Mouse (Mus musculus): ENCODE measurements around the gene Bola3.

Gene Bola3

DNA sequence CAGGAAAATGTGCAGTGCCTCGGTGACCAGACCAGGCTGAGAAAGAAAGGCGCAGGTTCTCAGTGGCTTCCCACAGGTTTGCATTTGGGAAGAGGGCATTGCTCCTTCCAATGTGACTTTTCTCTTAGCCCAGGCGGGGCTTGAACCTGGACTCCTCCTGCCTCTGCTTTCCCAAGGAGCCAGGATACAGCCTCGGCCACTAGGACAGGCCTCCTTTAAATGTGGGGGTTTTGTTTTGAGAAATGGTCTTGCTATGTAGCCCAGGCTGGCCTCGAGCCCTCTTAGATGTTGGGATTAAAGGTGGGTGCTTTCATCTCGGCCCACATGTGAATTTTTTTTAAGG lies 22.6 kb upstream of the Bola3 start:
- POLR2A ChIA-PET = interaction anchor here (0.5 to 9.1 kb wide), 80 partner anchors 9 to 505 kb away, joined by 3 to 182 read pairs (median 4); partner anchors contain the start of genes Wbp1 (in 3 of the 4), Aup1 (in 2 of the 4), Dguok (in 2 of the 4) and Paip2b (in 2 of the 4)
- CTCF ChIA-PET = interaction anchor here in 3 of 4 experiments (0.5 to 2.4 kb wide), 18 partner anchors 9 to 734 kb away, joined by 3 to 33 read pairs (median 4); partner anchors contain the start of gene Dctn1 (in 1 of the 3)

DNA sequence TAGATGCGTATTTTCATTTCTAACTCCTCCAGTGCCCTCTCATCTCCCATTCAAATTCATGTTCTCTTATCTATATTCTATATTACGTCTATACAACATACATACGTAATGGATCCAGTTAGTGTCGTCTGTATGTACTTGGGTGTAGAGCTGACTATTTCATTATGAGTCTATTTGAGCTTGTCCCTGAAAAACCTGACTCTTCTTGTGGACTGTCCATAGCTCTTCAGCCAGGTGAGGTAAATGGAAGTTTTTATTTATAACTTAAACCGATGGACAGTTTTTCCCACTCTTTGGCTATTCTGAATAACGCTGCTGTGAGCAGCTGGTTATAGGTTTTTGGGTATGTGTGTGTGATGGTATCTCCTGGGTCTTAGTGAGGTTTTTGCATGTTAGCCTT lies 22.2 kb upstream of the Bola3 start:
- POLR2A ChIA-PET = interaction anchor here (0.6 to 9.1 kb wide), 27 partner anchors 9 to 355 kb away, joined by 3 to 182 read pairs (median 6); partner anchors contain the start of genes Bola3 (in 1 of the 4), Dguok (in 1 of the 4), Stambp (in 1 of the 4) and Wbp1 (in 1 of the 4)
- CTCF ChIA-PET = interaction anchor here in 2 of 4 experiments (0.6 to 2.4 kb wide), 5 partner anchors 10 to 330 kb away, joined by 3 to 12 read pairs (median 4); partner anchors contain the start of gene Dctn1 (in 1 of the 2)

DNA sequence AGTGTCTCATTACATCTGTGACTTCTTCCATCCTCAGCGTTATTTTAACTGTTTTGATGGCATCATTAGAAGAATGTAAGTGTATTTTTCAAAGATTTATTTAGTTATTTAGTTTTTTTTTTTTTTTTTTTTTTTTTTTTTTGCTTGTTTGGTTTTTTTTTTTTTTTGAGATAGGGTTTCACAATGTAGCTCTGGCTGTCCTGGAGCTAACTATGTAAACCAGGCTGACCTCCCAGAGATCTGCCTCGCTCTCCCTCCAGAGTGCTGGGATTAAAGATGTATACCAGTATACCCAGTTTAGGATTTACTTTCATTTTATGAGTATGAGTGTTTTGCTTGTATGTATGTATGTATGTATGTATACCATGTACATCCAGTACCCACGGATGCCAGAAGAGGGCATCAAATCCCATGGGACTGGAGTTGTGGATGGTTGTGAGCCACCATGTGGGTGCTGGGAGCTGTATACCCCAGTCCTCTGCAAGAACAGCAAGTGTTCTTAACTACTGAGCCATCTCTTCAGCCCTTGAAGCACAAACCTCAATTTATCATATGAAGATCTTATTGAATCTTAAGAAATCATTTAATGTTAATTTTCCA lies 21.3 kb upstream of the Bola3 start:
- POLR2A ChIA-PET = interaction anchor here (0.6 to 9.1 kb wide), 12 partner anchors 10 to 1741 kb away, joined by 3 to 182 read pairs (median 6); no protein-coding TSS in a partner anchor
- CTCF ChIA-PET = interaction anchor here in 1 of 4 experiments (0.9 to 2.4 kb wide), 2 partner anchors 11 to 15 kb away, joined by 3 to 11 read pairs; no protein-coding TSS in a partner anchor

DNA sequence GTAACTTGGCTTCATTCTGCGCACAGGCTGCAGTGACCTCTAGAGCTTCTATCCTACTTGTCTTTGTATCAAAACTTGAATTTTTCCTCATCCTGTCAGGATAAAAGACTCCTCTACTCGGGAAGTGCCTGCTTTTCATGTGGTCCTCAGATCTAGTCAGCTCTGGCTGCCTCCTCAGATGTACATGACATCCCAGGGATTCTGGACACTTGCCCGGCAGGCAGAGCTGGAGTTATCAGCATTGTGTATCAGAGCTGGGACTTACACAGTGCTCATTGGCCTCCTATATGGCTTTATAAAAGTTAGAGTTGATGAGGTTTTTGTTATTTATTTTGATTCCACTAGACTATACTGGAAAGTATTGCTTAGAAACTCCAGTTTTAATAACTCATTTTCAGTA lies 7.6 kb upstream of the Bola3 start:
- ChIA-PET POLR2A (interaction anchor here (1.4 to 6.6 kb wide), 8 partner anchors 9 to 25 kb away, joined by 4 to 43 read pairs (median 18); partner anchors contain the start of genes Mob1a (in 3 of the 4) and Mthfd2 (in 3 of the 4)), CTCF (no interaction called here)

DNA sequence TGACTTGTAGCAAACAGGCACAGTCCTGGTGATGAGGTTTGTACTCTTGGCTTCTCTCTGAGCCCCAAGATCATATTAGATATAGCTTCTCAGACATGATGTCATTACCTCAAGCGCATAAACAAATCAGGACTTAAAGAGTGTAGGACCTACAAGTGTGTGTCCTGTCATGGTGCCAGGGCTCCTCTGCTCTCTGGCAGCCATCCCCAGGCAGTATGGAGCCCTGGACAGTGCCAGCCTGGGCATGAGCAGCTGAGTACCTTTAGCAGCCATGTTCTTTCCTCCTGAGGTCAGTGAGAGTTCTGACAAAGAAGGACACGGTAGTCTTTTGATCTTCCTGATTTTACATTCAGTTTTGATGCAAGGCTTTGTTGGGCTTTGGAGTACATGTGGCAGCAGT lies 6.0 kb upstream of the Bola3 start:
- CTCF ChIA-PET = interaction anchor here in 2 of 4 experiments (1.0 to 1.3 kb wide), 2 partner anchors 15 to 17 kb away, joined by 3 read pairs; partner anchors contain the start of genes Mob1a (in 1 of the 2) and Mthfd2 (in 1 of the 2)
- POLR2A ChIA-PET = interaction anchor here in 2 of 4 experiments (0.9 to 6.6 kb wide), 4 partner anchors 15 to 26 kb away, joined by 3 to 27 read pairs (median 12); partner anchors contain the start of genes Mob1a (in 2 of the 2) and Mthfd2 (in 2 of the 2)

DNA sequence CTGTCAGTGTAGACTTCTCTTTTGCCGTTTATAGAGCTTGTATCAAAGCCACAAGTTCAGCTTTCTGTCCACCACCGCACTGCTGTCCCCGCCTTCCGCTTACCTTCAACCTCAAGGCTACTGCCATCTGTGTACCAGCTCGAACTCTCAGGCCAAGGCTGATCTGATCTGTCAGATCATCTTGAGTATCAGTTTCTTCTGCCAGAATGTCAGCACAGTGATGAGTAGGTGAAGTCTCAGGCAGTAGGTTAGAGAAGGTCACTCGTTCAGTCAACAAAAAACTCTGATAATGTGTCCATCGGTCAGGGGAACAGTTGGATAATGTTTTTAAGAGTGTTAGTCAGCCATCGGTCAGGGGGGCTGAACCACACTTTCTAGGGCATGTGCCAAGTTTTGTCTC lies 3.7 kb upstream of the Bola3 start:
- POLR2A ChIA-PET = interaction anchor here in 2 of 4 experiments (1.3 to 6.6 kb wide), 3 partner anchors 15 to 19 kb away, joined by 3 to 21 read pairs (median 7); partner anchors contain the start of genes Mob1a (in 2 of the 2) and Mthfd2 (in 2 of the 2)
- CTCF ChIA-PET = interaction anchor here in 1 of 4 experiments (1.1 kb wide), 1 partner anchor 19 kb away, joined by 3 read pairs; the partner anchor contains the start of genes Mob1a and Mthfd2

DNA sequence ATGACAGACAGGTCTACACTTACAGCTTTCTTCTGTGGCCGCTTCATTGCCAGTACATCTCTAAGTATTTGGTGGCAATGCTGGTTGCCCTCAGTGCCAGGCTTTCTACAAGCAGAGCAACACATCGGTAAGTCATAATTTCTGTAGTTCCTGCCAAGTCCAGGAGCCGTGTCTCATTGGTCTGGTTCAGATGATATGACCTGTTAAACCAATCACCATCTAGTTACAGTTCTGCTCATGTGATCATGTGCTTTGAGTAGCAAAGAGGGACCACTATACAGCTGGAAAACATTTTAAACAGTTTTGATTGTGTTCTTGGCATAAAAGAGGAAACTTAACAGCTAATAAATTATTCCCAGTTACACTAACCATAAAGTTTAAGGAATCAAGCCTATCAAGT lies 1.0 kb upstream of the Bola3 start:
- ChIA-PET CTCF (interaction anchor here in 1 of 4 experiments (0.6 kb wide), 2 partner anchors 163 to 194 kb away, joined by 6 to 8 read pairs; no protein-coding TSS in a partner anchor), POLR2A (interaction anchor here in 2 of 4 experiments (0.6 to 2.9 kb wide), 7 partner anchors 9 to 120 kb away, joined by 3 to 14 read pairs (median 4); partner anchors contain the start of genes Mob1a (in 1 of the 2) and Mthfd2 (in 1 of the 2))

DNA sequence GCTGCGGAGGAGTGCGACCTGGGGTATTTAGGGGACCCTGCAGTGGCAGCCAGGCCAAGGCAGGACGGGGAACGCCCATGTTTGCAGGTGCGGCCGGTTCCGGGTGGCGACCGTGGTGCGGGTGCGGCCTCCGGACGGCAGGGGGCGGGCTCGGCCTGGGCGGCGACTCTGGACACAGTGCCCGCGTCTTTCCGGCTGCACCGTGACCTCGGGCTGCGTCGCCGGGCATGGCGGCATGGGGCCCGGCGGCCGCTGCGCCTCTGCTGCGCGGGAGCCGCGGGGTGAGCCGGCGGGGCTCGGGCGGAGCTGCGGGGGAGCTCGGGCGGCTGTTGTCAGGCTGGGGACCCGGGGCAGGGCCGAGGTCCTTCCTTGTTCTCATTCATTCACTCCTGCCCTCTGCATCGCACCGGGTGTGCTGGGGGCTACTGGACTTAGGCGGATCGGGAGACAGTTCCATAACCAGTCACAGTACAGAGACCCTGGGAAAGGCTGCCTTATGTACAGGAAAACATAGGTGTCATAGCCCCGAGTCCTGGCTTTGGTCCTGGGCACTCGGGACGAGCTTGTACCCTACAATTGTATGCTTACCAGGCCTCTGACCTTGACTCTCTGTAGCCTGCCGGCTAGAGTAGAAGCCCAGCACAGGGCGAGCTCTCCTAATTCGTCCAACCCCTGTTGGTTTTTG lies 469 bp downstream of the Bola3 start:
- ChIA-PET POLR2A (interaction anchor here (0.6 to 3.2 kb wide), 21 partner anchors 9 to 897 kb away, joined by 3 to 15 read pairs (median 4); partner anchors contain the start of genes Mob1a (in 3 of the 4), Mthfd2 (in 3 of the 4), Ccdc142 (in 1 of the 4) and Dguok (in 1 of the 4)), CTCF (interaction anchor here in 1 of 4 experiments (0.8 to 0.9 kb wide), 3 partner anchors 10 to 129 kb away, joined by 3 read pairs; no protein-coding TSS in a partner anchor)

DNA sequence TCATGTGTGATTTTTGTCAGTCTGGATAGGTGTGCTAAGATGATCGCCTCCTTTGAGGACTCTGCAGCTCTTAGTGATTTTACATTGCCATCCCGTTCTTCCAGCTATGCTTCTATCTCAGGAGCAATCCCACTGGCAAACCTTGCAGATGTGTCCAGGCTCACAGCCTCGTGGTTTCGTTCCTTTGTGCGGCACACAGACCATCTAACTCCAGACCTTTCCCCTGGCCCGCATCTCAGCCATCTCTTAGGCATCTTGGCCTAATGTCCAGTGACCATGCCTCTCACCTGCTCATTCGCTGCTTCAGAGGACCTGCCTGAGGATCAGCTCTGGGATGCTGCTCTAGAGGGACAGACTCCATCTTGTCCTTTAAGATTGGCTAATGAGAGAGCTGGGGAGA lies 1.2 kb downstream of the Bola3 start:
- ChIA-PET CTCF (interaction anchor here in 2 of 4 experiments (0.7 to 0.9 kb wide), 4 partner anchors 9 to 150 kb away, joined by 3 to 9 read pairs (median 3); no protein-coding TSS in a partner anchor), POLR2A (interaction anchor here in 3 of 4 experiments (0.6 to 3.2 kb wide), 22 partner anchors 9 to 896 kb away, joined by 3 to 15 read pairs (median 4); partner anchors contain the start of genes Mob1a (in 2 of the 3), Mthfd2 (in 2 of the 3), Ccdc142 (in 1 of the 3) and Dguok (in 1 of the 3))

DNA sequence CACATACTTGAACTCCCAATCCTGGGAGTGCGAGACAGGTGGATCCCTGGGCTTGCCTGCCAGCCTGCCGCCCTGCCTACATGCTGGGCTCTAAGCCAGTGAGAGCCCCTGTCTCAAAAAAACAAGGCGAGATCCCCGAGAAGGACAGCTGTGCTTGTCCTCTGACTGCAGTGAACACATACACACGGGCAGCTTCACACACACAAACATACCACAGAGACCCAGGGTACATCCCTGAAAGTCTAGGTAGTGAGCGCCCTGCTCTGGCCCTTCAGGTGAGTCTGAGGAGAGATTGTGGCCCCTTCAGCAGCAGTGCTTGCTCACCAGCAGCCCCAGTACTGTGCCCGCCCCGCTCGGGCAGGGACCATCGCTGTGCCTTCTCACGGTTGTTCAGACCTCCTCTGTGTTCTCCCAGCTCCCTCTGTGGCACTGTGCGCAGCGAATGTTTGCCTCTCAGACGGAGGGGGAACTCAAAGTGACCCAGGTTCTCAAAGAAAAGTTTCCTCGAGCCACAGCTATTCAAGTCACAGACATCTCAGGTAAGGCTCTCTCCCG lies 2.0 kb downstream of the Bola3 start:
- ChIA-PET CTCF (interaction anchor here in 1 of 4 experiments (0.7 kb wide), 1 partner anchor 149 kb away, joined by 9 read pairs; no protein-coding TSS in a partner anchor), POLR2A (interaction anchor here in 2 of 4 experiments (0.6 to 3.2 kb wide), 9 partner anchors 10 to 312 kb away, joined by 3 to 15 read pairs (median 5); no protein-coding TSS in a partner anchor)

DNA sequence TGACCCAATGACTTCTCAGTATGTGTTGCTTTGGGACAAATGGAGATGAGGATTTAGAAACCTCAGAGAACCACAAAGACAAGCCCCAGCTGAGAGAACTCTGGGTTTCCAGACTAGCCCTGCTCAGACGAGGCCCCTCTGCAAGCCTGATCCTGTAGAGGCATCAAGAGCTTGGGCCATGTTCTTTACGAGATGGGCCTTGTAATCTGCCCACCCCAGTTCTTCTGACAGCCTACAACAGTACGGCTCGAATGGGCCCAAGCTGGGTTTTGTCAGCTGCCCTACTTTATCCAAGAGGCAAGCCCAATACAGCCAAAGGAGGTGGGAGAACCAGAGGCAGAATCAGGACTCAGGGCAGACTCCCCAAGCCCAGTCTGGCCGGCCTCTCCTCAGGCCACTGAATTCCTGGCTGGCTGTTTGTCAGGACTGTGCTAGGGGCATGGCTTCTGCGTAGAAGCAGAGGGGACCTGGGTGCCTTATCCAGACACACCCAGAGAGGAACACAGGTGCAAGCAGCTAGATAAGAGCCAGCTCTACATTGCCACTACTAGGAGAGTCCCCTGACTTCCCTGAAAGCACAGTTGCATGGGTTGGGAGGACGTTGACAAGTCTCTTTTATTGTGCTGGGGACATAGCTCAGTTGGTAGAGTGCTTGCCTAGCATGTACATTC lies 2.7 kb downstream of the Bola3 start:
- POLR2A ChIA-PET = interaction anchor here in 3 of 4 experiments (0.5 to 3.2 kb wide), 11 partner anchors 11 to 300 kb away, joined by 3 to 15 read pairs (median 4); partner anchors contain the start of gene Dguok (in 1 of the 3)
- CTCF ChIA-PET = interaction anchor here in 1 of 4 experiments (1.1 kb wide), 1 partner anchor 444 kb away, joined by 3 read pairs; the partner anchor contains the start of gene Nagk

DNA sequence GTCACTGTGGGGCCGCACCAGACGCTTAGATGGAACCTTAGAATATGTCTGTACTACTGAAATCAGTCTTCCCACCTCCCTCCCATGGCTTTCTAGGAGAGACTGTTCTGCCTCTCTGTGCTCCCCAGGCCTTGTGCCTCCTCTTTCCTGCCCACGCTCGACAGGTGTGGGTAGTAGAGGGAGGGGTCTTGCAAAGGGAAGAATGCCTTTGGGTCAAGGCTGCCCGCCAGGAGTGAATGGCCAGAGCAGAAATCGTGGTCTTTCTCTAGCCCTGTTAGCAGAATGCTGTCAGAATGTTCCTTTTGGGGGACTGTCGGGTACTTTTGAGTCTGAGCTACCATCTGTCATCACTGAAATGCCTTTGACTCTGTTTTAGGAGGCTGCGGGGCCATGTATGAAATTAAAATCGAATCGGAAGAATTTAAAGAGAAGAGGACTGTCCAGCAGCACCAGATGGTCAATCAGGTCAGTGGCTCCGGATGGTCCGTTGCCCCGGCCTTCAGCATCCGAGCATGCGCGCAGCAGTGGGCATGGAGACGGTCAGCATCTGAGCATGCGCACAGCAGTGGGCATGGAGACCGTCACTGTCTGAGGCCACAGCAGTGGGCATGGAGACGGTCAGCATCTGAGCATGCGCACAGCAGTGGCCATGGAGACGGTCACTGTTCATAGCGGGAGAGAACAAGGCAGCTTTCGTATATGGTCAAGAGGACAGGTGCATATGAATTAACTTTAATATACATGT lies 3.9 kb downstream of the Bola3 start:
- POLR2A ChIA-PET = interaction anchor here in 3 of 4 experiments (0.7 to 1.7 kb wide), 4 partner anchors 19 to 154 kb away, joined by 3 to 5 read pairs (median 3); partner anchors contain the start of genes Dguok (in 1 of the 3), Mob1a (in 1 of the 3) and Mthfd2 (in 1 of the 3)
- CTCF ChIA-PET = no interaction called here

DNA sequence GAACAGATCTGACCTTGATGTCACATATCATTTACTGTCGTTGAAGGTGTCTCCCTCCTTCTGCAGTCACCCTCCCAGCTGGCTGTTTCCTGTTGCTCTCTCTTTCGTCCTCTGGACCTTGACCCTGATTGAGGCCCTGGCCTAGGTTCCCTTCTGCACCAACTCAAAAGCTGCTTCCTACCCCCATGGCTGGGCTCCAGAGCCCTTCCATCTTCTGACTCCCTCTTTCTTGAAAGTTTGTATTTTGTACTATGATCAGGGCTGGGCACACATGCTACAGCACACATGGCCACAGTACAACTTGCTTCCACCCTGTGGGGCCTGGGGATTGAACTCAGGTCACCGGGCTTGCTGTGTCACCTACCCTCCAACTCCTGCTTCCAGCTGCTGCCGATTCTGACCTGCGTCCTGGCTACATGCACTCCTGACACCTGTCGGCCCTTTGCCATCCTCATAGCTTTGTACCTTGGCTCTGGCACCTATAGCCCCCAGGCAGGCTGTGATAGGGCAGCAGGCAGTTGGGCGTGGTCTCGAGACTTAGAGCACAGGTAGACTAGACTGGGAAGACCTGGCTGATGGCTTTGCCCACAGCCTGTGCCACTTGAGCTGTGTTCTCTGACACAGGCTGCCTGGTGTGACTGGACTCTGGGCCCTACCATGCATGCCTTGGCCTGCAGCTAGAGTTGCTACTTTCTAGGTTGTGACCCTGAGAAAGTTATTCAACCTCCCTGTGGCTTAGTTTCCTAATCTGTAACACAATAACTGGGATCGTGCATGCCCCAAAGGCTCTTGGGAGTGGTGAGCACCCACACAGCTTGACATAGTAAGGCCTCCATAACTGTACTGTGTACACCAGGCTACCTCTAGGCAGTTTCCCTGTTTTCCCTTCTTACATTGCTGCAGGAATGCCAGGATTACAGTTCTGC lies 6.2 kb downstream of the Bola3 start:
- ChIA-PET POLR2A (interaction anchor here in 2 of 4 experiments (0.6 to 1.7 kb wide), 6 partner anchors 28 to 260 kb away, joined by 3 to 6 read pairs (median 4); partner anchors contain the start of genes Dguok (in 2 of the 2) and Mob1a (in 1 of the 2)), CTCF (interaction anchor here in 2 of 4 experiments (0.7 to 1.1 kb wide), 5 partner anchors 29 to 318 kb away, joined by 3 to 4 read pairs (median 4); partner anchors contain the start of gene Dguok (in 1 of the 2))

DNA sequence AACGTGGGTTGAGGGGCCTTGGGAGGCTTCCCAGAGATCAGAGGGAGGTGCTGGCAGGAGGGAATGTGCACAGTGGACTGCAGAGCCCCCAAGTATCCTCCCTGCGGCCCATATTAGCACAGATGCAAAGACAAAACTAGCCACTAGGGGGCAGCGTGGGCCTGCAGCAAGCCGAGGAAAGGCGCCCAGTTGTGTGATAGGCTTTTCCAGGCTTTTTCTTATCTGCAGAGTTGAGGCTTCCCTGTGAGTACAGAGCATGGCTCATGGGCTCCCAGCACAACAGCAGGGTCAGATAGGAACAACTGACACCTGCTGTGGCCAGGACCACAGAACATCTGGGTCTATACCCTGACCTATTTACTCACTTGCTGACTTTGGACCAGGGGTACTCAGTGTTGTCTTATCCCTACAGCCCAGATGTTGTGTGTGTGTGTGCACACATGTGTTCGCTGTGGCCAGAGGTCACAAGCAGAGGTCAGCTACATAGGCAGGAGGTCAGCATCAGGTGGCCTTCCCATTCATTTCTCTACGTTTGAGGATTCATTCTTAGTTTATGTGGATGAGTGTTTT lies 7.7 kb downstream of the Bola3 start:
- ChIA-PET CTCF (interaction anchor here in 2 of 4 experiments (0.6 to 1.4 kb wide), 8 partner anchors 12 to 317 kb away, joined by 3 to 5 read pairs (median 4); partner anchors contain the start of gene Dguok (in 1 of the 2)), POLR2A (interaction anchor here in 2 of 4 experiments (1.2 to 1.4 kb wide), 3 partner anchors 31 to 141 kb away, joined by 4 to 5 read pairs (median 4); partner anchors contain the start of genes Mob1a (in 1 of the 2) and Mthfd2 (in 1 of the 2))
